Mouse (Mus musculus) right cerebral cortex, postnatal 4 days (tissue): ENCODE data around the gene Slc13a3.

Experiments
- DNase-seq: peaks from one replicate; pipeline ENCODE4 v3.0.0-alpha.2; 2022

Slc13a3 gene

DNA sequence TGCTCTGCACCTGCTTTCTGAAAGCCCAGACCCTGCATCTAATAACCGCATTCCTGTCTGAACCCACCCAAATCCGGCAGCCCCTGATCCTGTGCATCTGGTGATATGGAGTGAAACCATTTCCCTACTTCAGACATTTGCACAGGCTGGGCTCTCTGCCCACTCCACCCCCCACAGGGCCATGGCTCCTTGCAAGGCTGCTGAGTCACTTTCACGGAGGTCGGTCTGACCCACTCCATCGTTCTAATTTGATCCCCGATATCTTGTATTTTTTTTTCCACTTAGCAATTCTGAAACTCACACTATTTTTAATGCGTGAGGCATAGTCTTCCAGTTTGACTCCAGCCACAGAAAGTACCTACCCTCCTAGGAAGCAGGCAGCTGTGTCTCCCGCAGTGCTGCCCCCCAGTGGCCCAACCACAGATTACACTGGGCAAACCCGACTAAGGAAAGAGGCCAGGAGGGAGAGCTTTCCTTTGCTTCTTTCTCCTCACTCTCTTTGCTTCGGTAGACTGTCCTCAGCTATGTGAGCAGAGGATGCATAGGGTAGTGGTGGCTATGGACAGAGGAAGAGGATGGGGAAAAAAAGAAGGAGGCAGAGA, 65.2 kb downstream of the Slc13a3 start:
- peak; percentile 62 for DNase-seq

GRCm38 (mm10) chr2:165405351-165405750, 67.7 kb downstream of the Slc13a3 start:
- DNase-seq = no peak

GRCm38 (mm10) chr2:165404951-165405350, 68.1 kb downstream of the Slc13a3 start:
- no peak for DNase-seq

DNA sequence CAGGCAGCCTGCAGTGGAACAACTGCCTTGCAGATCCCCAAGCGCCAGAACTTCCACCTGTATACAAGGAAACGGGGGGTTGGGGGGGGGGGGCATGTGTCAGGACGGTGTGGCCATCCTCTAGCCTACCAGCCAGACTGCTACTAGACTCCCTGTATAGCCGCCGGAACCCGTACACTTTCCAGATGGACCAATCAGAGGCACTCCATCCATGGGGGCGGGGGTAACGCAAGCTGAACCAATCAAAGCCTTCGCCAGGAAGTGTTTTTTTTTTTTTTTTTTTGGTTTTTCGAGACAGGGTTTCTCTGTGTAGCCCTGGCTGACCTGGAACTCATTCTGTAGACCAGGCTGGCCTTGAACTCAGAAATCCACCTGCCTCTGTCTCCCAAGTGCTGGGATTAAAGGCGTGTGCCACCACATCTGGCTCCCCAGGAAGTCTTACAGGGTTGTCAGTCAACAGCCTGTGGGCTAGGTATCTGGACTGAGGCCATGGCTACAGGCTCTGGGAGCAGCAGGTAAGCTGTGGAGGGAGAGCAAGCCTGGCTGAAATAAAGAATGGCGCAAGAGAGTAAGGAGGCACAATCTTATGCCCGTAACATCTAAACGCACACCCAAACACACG, 74.8 kb downstream of the Slc13a3 start:
- DNase-seq = no peak

DNA sequence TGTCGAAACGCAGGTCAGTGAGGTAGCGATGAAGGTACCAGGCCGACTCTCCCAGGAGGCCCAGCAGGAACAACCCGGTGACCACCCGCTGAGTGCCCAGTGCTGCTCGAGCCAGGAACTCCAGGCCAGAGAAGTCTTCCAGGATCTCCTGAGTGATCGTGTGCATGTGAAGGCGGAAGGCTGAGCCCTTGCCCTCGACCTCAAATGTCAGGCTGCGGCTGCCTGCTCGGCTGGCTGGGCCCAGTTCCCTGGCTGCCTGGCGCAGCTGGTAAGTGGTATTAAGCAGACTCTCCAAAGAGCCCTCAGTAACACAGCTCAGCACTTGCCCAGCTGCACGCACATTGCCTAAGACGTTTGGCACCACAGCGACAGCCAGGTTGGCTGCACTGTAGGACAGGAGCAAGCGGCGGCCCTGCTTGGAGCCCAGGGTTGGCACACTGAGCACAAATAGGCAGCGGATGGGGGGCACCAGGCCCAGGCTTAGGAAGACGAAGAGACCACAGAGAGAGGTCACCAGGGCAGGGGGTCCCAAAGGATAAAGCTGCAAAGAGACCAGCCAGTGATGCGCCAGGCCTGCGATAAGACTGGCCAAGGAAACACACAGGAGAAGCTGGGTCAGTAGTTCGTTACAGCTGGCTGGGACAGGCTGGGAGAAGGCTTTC, 75.4 kb downstream of the Slc13a3 start:
- no peak for DNase-seq

DNA sequence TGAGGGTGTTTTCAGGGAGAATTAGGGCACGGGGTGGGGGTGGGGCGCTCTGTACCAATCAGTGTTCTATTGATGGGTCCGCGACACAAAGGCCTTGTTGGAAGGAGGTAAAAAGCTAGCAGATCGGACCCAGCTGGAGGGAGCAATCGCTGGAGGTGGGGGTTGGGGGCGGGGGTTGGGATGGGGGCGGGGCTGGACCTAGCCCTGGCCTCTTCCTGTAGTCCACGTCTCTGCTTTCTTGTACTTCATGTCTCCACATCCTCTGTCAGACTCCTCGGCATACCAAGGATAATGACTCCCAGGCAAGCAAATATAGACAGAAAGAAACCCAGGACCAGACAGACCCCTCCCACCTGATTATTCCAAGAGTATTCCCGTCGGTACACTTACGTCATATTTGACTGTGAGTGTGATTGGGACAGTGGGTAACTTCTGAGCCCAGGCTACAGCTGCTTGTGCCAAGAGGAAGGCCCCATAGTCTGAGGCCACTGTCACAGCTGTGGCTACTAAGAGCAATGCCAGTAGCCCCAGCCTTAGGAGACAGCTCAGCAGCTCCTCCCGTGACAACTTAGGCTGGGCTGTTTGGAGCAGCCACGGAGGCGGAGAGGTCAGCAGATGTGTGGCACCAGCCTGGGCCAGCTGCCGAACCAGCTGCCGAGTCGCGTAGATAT, 76.1 kb downstream of the Slc13a3 start:
- no peak for DNase-seq

GRCm38 (mm10) chr2:165392156-165392555, 80.9 kb downstream of the Slc13a3 start:
- no peak for DNase-seq

GRCm38 (mm10) chr2:165391561-165391960, 81.5 kb downstream of the Slc13a3 start:
- peak; percentile 47 for DNase-seq

- DNase-seq = no peak
These were observed 83.6 kb downstream of the Slc13a3 start for GRCm38 (mm10) chr2:165389299-165389952.

DNA sequence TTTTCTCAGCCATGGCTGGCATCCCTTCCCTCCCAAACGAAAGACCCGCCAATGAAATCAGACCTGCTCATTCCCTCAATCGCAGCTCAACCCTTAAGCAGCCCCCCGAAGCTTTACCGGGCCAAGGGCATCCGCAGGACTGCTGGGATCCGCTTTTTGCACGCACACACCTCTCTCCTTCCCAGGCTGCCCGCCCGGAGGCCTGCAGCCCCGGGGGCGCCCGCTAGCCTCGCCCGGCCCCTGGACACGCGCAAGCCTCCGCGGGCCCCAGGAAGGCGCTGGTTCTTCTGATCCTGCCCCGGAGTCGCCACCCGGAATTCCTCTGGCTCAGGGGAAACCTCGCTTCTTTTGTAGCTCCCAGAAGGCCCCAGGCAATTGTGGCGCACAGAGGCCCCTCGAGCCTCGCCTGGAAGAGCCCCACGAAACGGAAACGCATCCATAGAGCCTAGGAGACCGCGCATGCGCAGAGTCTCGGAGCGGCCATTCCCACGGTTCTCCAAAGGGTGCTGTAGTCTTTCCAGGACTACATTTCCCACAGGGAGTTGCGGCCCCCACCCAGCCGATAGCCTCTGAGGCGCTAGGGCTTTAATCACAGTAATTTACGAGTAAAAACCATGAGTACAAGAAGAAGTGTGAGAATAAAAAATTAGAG, 85.1 kb downstream of the Slc13a3 start, which contains the start of gene Zfp334:
TSS of gene Zfp334 (minus strand) at position 416 of the 652 bp plus-strand sequence.
- peak; percentile 99 for DNase-seq

- DNase-seq = no peak
These were observed 85.7 kb downstream of the Slc13a3 start for GRCm38 (mm10) chr2:165387370-165387769.

DNA sequence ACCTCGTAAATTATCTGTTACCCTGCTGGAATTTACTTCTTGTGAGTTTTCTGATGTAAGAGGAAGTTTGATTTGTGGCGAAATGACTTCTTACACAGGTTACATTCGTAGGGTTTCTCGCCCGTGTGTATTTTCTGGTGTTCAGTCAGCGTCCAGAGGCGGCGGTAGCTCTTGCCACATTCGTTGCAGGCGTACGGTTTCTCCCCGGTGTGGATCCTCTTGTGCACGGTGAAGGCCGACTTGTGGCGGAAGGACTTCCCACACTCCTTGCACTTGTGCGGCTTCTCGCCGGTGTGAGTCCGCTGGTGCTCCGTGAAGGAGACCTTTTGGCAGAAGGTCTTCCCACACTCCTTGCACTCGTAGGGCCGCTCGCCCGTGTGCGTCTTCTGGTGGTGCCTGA, 93.0 kb downstream of the Slc13a3 start:
- no peak for DNase-seq

DNA sequence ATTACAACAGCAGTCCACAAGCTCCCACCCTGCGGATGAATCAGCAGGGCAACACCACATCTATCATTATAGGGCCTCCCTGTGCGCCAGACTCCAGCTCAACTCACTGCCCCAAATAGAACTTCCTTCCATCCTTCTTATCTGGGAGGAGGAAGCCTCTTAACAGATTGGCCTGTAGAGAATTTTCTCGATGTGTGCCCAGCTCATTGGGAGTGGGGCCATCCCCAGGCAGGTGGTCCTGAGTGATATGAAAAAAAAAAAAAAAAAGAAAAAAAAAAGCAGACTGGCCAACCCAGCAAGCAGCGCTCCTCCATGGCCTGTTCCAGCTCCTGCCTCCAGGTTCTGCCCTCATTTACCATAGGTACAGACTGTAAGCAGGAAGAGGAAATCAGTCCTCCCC, 97.0 kb downstream of the Slc13a3 start:
- DNase-seq = no peak

DNA sequence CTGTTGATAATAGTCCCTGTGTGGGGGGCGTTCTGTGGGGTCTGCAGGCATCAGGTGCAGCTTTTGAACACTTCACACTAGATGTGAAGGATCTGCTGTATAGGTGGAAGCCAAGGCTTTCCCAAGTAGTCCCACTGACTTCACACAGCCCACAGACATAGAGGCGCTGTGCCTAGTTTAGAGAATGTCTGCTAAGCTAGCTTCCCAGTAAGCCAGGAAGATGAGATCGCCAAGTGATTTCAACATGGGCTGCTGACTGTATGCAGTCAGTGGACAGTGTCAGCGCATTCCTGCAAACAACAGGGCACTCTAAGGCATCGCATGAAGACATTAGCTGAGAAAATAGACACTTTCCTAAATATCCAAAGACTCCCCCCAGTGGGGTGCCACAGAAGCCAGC, 97.6 kb downstream of the Slc13a3 start:
- no peak for DNase-seq

GRCm38 (mm10) chr2:165371066-165371465, 102.0 kb downstream of the Slc13a3 start:
- no peak for DNase-seq

DNA sequence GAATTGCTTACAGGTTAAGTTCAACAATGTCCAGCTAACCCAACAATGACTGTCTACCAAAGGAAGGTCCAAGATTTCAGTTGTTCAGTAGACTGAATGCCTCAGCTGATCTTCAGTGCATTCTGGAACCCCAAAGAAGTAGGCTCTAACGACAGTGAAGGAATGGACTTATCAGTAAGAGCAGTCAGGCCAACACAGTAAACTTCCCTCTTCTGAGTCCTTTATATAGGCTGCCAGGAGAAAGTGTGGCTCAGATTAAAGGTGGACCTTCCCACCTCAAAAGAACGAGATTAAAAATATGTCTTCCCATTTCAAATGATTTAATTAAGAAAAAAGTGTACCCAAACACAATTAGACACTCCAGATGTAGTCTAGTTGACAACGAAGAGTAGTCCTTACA, 102.7 kb downstream of the Slc13a3 start:
- no peak for DNase-seq

- peak; percentile 54 for DNase-seq
These were observed 104.5 kb downstream of the Slc13a3 start, which contains the start of gene Zfp663 for GRCm38 (mm10) chr2:165368496-165368895. Gene Zfp663 (minus strand): TSS chr2:165368729.

DNA sequence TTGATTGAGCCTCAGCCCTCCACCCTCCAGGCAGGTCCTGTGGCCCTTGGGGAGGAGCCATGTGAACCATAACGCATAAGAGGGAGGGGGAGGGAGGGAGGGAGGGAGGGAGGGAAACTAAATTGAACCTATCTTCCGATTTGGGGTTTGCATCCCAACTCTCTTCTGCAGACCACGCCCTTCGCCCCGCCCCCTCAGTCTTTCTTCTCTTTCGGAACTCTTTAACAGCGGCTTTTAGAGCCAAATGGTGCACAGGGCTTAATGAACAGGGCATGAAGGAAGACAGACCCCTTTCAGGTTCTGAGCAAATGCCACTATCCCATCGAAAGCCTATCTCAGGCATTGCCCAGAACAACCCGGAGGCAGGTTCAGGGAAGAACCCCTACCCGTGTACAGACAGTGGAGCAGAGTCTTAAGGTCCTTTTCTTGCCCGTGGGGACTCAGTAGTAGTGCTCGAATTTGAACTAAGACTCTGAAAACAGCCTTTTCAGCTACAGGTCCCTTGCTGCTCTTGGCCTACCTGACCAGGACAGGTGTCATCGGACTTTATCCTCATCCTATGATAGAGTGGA, 105.1 kb downstream of the Slc13a3 start:
- peak; percentile 58 for DNase-seq

DNA sequence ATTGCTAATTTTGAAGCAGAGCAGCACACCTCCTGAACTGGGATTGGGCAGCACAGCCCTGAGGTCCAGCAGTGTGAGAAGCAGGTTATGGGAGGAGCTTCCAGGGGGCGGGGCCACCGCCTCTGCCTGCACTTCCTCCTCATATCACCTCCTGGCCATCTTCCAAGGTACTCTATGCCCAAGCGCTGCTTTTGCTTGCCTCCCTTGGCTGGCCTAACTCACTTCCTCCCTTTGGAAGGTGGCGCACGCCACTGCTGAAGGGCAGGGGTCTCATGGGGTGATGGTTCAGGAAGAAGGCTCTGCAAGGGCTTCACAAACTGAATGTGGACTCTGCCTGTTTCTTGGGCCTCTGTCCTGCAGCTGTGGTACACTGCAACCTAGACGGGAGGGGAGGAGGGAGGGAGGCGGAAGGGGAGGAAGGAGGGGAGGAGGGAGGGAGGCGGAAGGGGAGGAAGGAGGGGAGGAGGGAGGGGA, 105.9 kb downstream of the Slc13a3 start:
- no peak for DNase-seq

GRCm38 (mm10) chr2:165364334-165365091, 108.5 kb downstream of the Slc13a3 start:
- peak; percentile 88 for DNase-seq

DNA sequence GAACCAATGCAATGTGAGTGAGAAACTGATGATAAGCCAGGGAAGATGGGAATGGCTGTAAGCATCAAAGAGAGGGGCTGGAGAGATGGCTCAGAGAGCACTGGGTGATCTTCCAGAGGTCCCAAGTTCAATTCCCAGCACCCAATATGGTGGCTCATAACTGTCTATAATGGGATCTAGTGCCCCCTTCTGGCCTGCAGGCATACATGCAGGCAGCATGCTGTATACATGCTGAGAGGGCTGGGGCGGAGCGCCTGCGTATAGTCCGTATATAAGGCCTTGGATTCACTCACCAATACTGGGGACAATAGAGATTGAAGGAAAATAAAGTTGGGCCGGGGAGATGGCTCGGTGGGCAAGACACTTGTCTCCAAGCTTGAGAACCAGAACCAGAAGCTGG, 109.7 kb downstream of the Slc13a3 start:
- no peak for DNase-seq
